Mouse (Mus musculus) small intestine, adult 10 weeks (tissue): ENCODE results near the gene Ormdl1. TPM values are rescaled to one million over a fixed set of nuclear protein-coding genes. Genes with fewer than 3 reads are reported as not detected.

ENCODE experiments used
- polyA plus RNA-seq: library from polyadenylated mRNA; stranded (reverse); fragments of 350-450 nt; fragmentation: Illumina TruSeq; extraction: RNeasy Lipid Tissue Mini Kit (QIAGEN cat#74804); gene quantifications from one replicate; pipeline ENCODE4 v1.2.3, GENCODE M21; 2014; ENCODE audit warnings: low replicate concordance

Ormdl1 gene
- polyA plus RNA-seq = 105 TPM

DNA sequence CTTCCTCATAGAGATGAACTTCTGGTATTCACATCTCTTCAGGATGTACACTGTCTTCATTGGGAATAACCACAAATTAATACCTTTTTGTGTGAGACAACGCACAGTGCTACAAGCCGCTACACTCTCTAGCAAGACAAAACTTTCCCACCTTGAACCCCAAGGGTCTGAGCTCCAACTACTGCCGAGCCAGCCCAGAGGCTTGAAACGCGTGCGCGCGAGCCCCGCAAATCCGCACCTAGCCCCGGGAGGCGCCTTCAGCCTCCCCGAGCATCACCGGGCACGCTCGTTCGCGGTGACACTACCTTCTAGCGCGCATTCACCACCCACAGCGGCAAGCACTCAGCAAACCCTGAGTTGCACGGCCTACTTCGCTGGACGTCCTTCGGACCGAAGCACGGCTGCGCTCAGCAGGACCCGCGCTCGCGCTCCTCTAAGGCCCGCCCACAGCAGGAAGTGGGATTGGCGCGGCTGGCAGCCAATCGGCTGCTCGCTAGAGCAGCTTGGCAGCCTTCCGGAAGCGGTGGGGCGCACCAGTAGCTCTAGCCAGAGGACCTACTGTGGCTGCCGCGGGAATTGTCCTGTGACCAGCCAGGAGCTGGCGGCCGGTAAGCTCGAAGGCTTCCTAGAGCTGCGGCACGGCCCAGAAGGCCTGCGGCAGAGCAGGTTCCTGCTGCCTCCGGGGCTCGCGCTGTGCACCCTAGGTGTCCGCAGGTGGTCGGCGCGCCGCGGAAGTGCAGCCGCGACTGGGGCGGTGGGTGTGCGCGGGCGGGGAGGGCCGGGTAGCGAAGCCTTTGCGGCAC is at the start of gene Ormdl1, which contains the start of the genes Pms1 and Gm28778:
Gene Ormdl1 (plus strand): TSS at position 515 of the 803 bp plus-strand sequence.
Gene Pms1 (minus strand): TSS at position 438 of the 803 bp plus-strand sequence.
Gene Gm28778 (plus strand): TSS at position 531 of the 803 bp plus-strand sequence.

DNA sequence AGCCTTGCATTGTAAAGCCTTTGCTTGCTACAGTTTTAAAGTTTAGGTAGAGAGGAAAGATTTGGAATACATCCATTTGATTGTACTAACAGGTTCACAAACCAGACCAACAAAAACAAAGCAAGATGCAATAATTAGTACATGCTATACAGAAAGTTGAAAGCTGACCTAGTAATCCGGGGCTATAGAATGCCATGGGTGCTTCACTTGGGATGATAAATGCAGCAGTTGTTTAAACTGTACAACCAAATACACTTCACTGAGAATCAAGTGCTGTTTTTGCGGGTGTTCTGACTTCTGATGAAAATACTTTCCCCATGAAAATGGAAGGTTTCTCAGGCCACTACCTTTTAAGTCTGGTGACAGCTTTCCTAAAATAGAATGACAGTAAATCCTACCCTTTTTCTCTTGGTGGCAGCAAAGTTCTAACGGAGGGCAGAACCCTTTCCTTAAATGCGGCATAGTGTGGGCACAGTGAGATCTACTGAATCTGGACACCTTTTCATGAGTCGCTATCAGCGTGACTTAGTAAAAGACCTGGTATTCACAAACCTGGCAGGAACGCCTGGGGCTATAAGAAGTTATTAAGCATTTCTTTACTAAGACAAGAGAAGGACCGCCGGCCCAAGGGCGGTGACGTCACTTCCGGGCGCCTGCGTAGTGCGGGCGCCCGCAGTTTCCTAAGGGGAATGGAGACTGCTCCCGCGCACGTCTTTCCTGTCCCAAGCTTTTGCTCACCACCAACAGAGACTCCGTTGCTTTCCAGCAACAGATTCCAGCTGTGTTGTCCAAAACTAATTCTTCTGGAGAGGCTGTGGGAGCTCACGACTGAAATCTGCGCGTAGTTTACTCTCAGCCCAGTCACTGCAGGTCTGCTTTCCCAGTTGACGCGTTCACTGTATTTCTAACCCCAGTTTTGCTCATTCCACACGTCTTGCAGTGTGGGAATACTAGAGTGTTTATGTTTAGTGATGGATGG is 16.4 kb downstream of the Ormdl1 start, which contains the start of gene Osgepl1:
Gene Osgepl1 (plus strand): TSS at position 636 of the 979 bp plus-strand sequence.

DNA sequence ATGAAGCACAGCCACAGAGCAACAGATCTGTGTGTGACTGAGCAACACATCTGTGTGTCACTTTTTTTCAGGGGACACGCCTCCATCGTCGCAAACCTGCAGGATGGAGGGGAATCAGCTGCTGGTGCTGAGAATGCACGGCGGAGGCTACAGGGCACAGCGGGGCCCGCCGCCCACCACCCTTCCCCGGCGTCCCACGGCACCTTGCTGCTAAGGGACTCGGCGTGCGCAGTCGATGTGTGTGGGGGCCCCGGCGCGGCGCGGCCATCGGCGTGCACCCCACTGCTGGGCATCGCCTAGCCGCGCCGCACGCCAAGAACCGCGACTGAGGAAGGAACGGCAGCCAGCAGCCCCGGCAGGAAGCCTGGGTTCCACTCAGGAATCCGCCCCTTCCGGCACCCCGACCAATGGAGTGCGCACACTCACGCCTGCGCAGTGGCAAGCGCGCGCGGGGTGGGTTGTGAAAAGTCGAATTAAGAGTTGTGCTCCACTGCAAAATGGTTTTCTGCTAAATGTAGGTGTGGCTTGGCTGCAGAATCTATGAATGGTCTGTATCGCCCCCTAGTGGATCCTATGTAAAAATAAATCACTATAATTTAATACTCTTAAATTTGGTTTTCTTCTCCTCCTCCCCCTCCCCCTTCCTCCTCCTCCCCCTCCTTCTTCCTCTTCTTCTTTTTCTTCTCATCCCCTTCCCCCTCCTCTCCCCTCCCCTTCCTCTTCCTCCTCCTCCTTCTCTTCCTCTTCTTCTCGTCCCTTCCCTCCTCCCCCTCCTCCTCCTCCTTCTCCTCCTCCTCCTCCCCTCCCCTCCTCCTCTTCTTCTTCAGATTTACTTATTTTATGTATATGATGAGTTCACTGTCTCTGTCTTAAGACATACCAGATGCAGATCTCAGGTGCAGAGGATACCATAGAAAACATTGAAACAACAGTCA is 55.7 kb downstream of the Ormdl1 start, which contains the start of the genes Asdurf, Gm28551 and Asnsd1:
Gene Asdurf (minus strand): TSS at position 293 of the 935 bp plus-strand sequence.
Gene Gm28551 (minus strand): TSS at position 341 of the 935 bp plus-strand sequence.
Gene Asnsd1 (minus strand): TSS at position 426 of the 935 bp plus-strand sequence.

Other genes starting within 250 kb of the Ormdl1 start
- not detected for gene Mstn, start 235.5 kb upstream of the Ormdl1 start, polyA plus RNA-seq
- gene 1700019A02Rik, start 109.5 kb upstream of the Ormdl1 start, polyA plus RNA-seq = not detected
- gene Pms1, start 77 bp upstream of the Ormdl1 start, polyA plus RNA-seq = 7.9 TPM
- gene Gm28778, start within 50 bp of the Ormdl1 start, polyA plus RNA-seq = not detected
- 49.3 TPM for gene Osgepl1, start 16.5 kb downstream of the Ormdl1 start, polyA plus RNA-seq
- 160 TPM for gene Asdurf, start 55.5 kb downstream of the Ormdl1 start, polyA plus RNA-seq
- not detected for gene Gm28551, start 55.6 kb downstream of the Ormdl1 start, polyA plus RNA-seq
- 80.6 TPM for gene Asnsd1, start 55.7 kb downstream of the Ormdl1 start, polyA plus RNA-seq